Mouse (Mus musculus) heart, adult 2 months (tissue): ENCODE data around the gene Bsg.

Source experiments
- CTCF ChIP-seq: fragments of 200-600 bp; IDR thresholded peaks from 2 replicates; pipeline ENCODE4 v1.8.1; 2022; ENCODE audit warnings: antibody characterized with exemption, mild to moderate bottlenecking, moderate library complexity
- POLR2A ChIP-seq: fragments of 200-500 bp; IDR thresholded peaks from 2 replicates; pipeline ENCODE4 v1.6.1; 2011; ENCODE audit warnings: mild to moderate bottlenecking, low read depth, low read length, control low read depth; ENCODE audit not compliant: insufficient read depth

DNA sequence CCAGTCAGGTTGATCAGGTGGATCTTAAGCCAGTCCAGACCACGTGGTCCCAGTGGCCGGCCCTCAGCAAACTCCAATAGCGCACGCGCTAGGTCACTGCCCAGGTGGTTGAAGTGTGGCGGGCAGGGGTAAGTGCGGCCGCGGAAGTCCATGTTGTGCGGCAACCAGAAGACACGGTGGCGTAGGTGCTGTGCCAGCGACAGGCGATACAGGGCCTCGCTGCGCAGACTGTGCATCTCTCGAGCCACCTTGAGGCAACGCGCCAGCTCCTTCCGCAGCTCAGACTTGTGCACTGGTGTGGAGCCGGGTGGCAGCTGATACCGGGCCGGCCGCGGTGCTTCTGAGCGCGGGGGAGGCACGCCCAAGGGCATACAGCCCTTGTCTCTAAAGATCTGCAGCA lies 34.9 kb downstream of the Bsg start:
- TF ChIP-seq CTCF (no peak), POLR2A (no peak)
